Comparison of ENCODE assay signal across 11 mouse cellular contexts in genomic region chr15:99364921-99365320, GRCm38 (mm10). TPM values are rescaled to one million over a fixed set of nuclear protein-coding genes. Genes with fewer than 3 reads are reported as not detected.
DNase-seq lines count a peak whose midpoint lies in the region; ATAC-seq and TF ChIP-seq lines count a peak whose summit lies in the region.
"Had no signal": no experiment of that assay in that cellular context is flagged by ENCODE, and none has a peak within 500 bp of the region (broad histone marks: within the 10 kb centered on the region; RNA-seq: fewer than 3 reads in every experiment).

No protein-coding gene starts in this region.

- no peak overlapping the region for H3K4me3 ChIP-seq in kidney, adult 2 months (ENCODE audit: insufficient read depth, low read depth, low read length)

- TF ChIP-seq CTCF in kidney, adult 2 months (conservative IDR thresholded peaks at IDR 0.05; ENCODE audit: insufficient read depth, insufficient read length, low read depth, low read length), result no peak

- ATAC-seq in common myeloid progenitor, adult 5-6 weeks (replicated peaks; ENCODE audit: low read depth, poor library complexity, severe bottlenecking), result peak; percentile 81

- H3K27me3 ChIP-seq in kidney, adult 2 months (replicated peaks; ENCODE audit: control insufficient read depth, insufficient read depth, low read length), result no peaks in the 10 kb centered on the region

- peak overlapping the region; percentile 66 for H3K27ac ChIP-seq in kidney, adult 2 months (ENCODE audit: insufficient read depth, low read depth, low read length)
- H3K27ac ChIP-seq: hindbrain, embryonic 14.5 days had no signal

- WGBS in kidney, adult 2 months, result 24% methylated on average over 8 of the region's 8 CpGs

- H3K4me1 ChIP-seq in kidney, adult 2 months (ENCODE audit: control insufficient read depth, insufficient read depth, low read length), result peaks cover 5% of the 10 kb centered on the region

- no peaks in the 10 kb centered on the region for H3K36me3 ChIP-seq in kidney, adult 2 months (ENCODE audit: control insufficient read depth, insufficient read depth, low read length)

- no peak for TF ChIP-seq POLR2A in kidney, adult 2 months (IDR thresholded peaks at IDR 0.05; ENCODE audit: low read depth, low read length)

- no peak for DNase-seq in kidney, adult 2 months
- no peak for DNase-seq in kidney, adult 8-10 months
- peak; percentile 66 for DNase-seq in CD4-positive, CD25-positive, alpha-beta regulatory T cell, adult 2 months (ENCODE audit: low read depth, low spot score)
- DNase-seq in spleen, adult 12 weeks (ENCODE audit: low spot score), result peak; percentile 43
- DNase-seq in adrenal gland, postnatal 14 days, result no peak
- no peak for DNase-seq in testis, postnatal 14 days (ENCODE audit: low spot score)
- DNase-seq in right cerebral cortex, postnatal 25 days, result no peak
- DNase-seq: left cerebral cortex, postnatal 4 days; midbrain, embryonic 14.5 days had no signal

RNA-seq across cellular contexts. Expression of gene Fmnl3, which starts 5.4 kb away (rescaled TPM):
- polyA plus RNA-seq in kidney, adult 2 months (2012; rRNA removed), result 26.8 and 26.9 TPM in 2 replicates
- 9.2 and 9.6 TPM in 2 replicates for total RNA-seq in common myeloid progenitor, adult 5-6 weeks (2017)
- 21.3 and 31.3 TPM in 2 replicates for total RNA-seq in adrenal gland, postnatal 14 days (2021)

RNA-seq across cellular contexts. Expression of gene Tmbim6, which starts 27.8 kb away (rescaled TPM):
- 2,322 and 2,701 TPM in 2 replicates for polyA plus RNA-seq in kidney, adult 2 months (2012; rRNA removed)
- total RNA-seq in common myeloid progenitor, adult 5-6 weeks (2017), result 92.2 and 125 TPM in 2 replicates
- 571 and 598 TPM in 2 replicates for total RNA-seq in adrenal gland, postnatal 14 days (2021)

Comparison
In these comparisons a context has a peak if more than half of its experiments do, and no peak if none do; other contexts are left out.
1. DNase-seq: peak in CD4-positive, CD25-positive, alpha-beta regulatory T cell, adult 2 months (single experiment) and spleen, adult 12 weeks (single experiment); none in kidney, adult 2 months (single experiment), kidney, adult 8-10 months (0 of 2), adrenal gland, postnatal 14 days (single experiment), testis, postnatal 14 days (single experiment) and right cerebral cortex, postnatal 25 days (single experiment).